Mouse (Mus musculus): ENCODE data around the gene Chst5.

DNA sequence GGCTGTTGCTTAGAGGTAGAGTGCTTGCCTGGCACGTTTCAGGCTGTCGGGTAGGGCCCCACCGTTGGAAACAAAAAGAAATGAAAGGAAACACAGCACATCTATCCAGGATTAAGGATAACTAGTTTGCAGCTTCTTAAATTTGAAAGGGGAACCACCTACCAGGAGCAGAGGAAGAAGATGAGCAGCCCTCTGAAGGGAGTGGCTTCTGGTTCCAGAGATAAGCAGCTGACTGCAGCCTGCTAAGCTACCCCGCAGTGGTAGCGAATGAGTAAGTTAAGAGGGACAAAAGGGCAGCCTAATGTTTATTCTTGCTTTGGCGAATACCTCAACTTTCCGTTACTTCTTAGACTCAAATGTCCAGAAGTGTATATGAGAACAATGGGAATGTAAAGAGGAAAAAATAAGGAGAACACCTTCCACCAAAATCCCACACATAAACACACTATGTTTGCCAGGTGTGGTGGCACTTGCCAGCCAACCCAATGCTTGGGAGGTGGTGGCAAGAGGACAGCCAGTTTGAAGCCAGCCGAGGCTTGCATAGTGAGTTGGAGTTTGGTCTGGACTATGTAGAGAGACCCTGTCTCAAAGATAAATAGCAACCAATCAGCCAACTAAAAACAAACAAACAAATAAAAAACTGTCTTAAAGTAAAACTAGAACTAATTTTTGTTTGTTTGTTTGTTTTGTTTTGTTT is 19.5 kb upstream of the Chst5 start:
- no peak for TF ChIP-seq CTCF (IDR thresholded peaks at IDR 0.05)
- TF ChIP-seq EP300 (IDR thresholded peaks at IDR 0.05) = no peak

All from lung, postnatal 0 days (tissue).